Mouse (Mus musculus): ENCODE measurements around the gene S100pbp. TPM values are rescaled to one million over a fixed set of nuclear protein-coding genes. Genes with fewer than 3 reads are reported as not detected.

Gene S100pbp
- polyA plus RNA-seq, 1 experiment from 2014 or later, result 20.7 TPM

GRCm38 (mm10) chr4:129145943-129146342 is 43.6 kb downstream of the S100pbp start:
- H3K4me1 ChIP-seq (replicated peaks; ENCODE audit: control insufficient read depth, insufficient read depth, low read length), result no peaks in the 10 kb centered on the region; the same call in 1 of the 2 replicates
- DNase-seq (ENCODE audit: low spot score), result no peak
- ATAC-seq (ENCODE audit: low FRiP score), result no peak
- no peak overlapping the region for H3K27ac ChIP-seq (ENCODE audit: low read depth, low read length)
- no peak overlapping the region for H3K4me3 ChIP-seq (ENCODE audit: low read depth, low read length)
- no peaks in the 10 kb centered on the region for H3K9me3 ChIP-seq (ENCODE audit: control insufficient read depth, low read length)
- no peak overlapping the region for H3K4me2 ChIP-seq (replicated peaks; ENCODE audit: low read depth, low read length)
- H3K36me3 ChIP-seq (ENCODE audit: control insufficient read depth, insufficient read depth, low read length), result no peaks in the 10 kb centered on the region
- no peaks in the 10 kb centered on the region for H3K27me3 ChIP-seq (ENCODE audit: control insufficient read depth, insufficient read depth, low read length)
- 83% methylated on average over 4 of the region's 4 CpGs for WGBS
- no peak overlapping the region for H3K9ac ChIP-seq (ENCODE audit: low read depth, low read length)

- H3K27ac ChIP-seq (ENCODE audit: low read depth, low read length), result no peak overlapping the region
- no peaks in the 10 kb centered on the region for H3K36me3 ChIP-seq (ENCODE audit: control insufficient read depth, insufficient read depth, low read length)
- H3K4me2 ChIP-seq (replicated peaks; ENCODE audit: low read depth, low read length), result no peak overlapping the region
- DNase-seq (ENCODE audit: low spot score) (no peak), ATAC-seq (ENCODE audit: low FRiP score) (no peak)
- H3K9me3 ChIP-seq (ENCODE audit: control insufficient read depth, low read length), result no peaks in the 10 kb centered on the region
- no peaks in the 10 kb centered on the region for H3K27me3 ChIP-seq (ENCODE audit: control insufficient read depth, insufficient read depth, low read length)
- no peaks in the 10 kb centered on the region; the same call in 1 of the 2 replicates for H3K4me1 ChIP-seq (replicated peaks; ENCODE audit: control insufficient read depth, insufficient read depth, low read length)
- no peak overlapping the region for H3K9ac ChIP-seq (ENCODE audit: low read depth, low read length)
- no peak overlapping the region for H3K4me3 ChIP-seq (ENCODE audit: low read depth, low read length)
- 75% methylated on average over 4 of the region's 4 CpGs for WGBS
These were observed 44.1 kb downstream of the S100pbp start for GRCm38 (mm10) chr4:129145411-129145810.

- Histone ChIP-seq H3K9me3 (ENCODE audit: control insufficient read depth, low read length) (no peaks in the 10 kb centered on the region), H3K27me3 (ENCODE audit: control insufficient read depth, insufficient read depth, low read length) (no peaks in the 10 kb centered on the region), H3K9ac (ENCODE audit: low read depth, low read length) (no peak overlapping the region), H3K27ac (ENCODE audit: low read depth, low read length) (no peak overlapping the region), H3K4me2 (replicated peaks; ENCODE audit: low read depth, low read length) (no peak overlapping the region), H3K4me1 (replicated peaks; ENCODE audit: control insufficient read depth, insufficient read depth, low read length) (no peaks in the 10 kb centered on the region; the same call in 1 of the 2 replicates), H3K36me3 (ENCODE audit: control insufficient read depth, insufficient read depth, low read length) (no peaks in the 10 kb centered on the region), H3K4me3 (ENCODE audit: low read depth, low read length) (no peak overlapping the region)
- DNase-seq (ENCODE audit: low spot score), result no peak
- 71% methylated on average over 16 of the region's 16 CpGs for WGBS
- no peak for ATAC-seq (ENCODE audit: low FRiP score)
These were observed 44.8 kb downstream of the S100pbp start for GRCm38 (mm10) chr4:129144401-129145367.

- Histone ChIP-seq H3K4me1 (replicated peaks; ENCODE audit: control insufficient read depth, insufficient read depth, low read length) (no peaks in the 10 kb centered on the region; the same call in 1 of the 2 replicates), H3K36me3 (ENCODE audit: control insufficient read depth, insufficient read depth, low read length) (no peaks in the 10 kb centered on the region), H3K27ac (ENCODE audit: low read depth, low read length) (no peak overlapping the region), H3K27me3 (ENCODE audit: control insufficient read depth, insufficient read depth, low read length) (peaks cover under 1% of the 10 kb centered on the region), H3K4me3 (ENCODE audit: low read depth, low read length) (no peak overlapping the region), H3K9me3 (ENCODE audit: control insufficient read depth, low read length) (no peaks in the 10 kb centered on the region), H3K4me2 (replicated peaks; ENCODE audit: low read depth, low read length) (no peak overlapping the region), H3K9ac (ENCODE audit: low read depth, low read length) (no peak overlapping the region)
- DNase-seq (ENCODE audit: low spot score) (no peak), ATAC-seq (ENCODE audit: low FRiP score) (no peak)
- 88% methylated on average over 5 of the region's 5 CpGs for WGBS
These were observed 46.0 kb downstream of the S100pbp start for GRCm38 (mm10) chr4:129143509-129143908.

GRCm38 (mm10) chr4:129142439-129143045 is 47.0 kb downstream of the S100pbp start:
- Histone ChIP-seq H3K4me2 (replicated peaks; ENCODE audit: low read depth, low read length) (no peak overlapping the region), H3K4me1 (replicated peaks; ENCODE audit: control insufficient read depth, insufficient read depth, low read length) (no peaks in the 10 kb centered on the region; the same call in 1 of the 2 replicates), H3K9ac (ENCODE audit: low read depth, low read length) (no peak overlapping the region), H3K27ac (ENCODE audit: low read depth, low read length) (no peak overlapping the region), H3K9me3 (ENCODE audit: control insufficient read depth, low read length) (no peaks in the 10 kb centered on the region), H3K4me3 (ENCODE audit: low read depth, low read length) (no peak overlapping the region), H3K27me3 (ENCODE audit: control insufficient read depth, insufficient read depth, low read length) (peaks cover 11% of the 10 kb centered on the region), H3K36me3 (ENCODE audit: control insufficient read depth, insufficient read depth, low read length) (no peaks in the 10 kb centered on the region)
- no peak for DNase-seq (ENCODE audit: low spot score)
- ATAC-seq (ENCODE audit: low FRiP score), result no peak
- WGBS, result 89% methylated on average over 11 of the region's 11 CpGs

- peaks cover 17% of the 10 kb centered on the region for H3K27me3 ChIP-seq (ENCODE audit: control insufficient read depth, insufficient read depth, low read length)
- H3K9ac ChIP-seq (ENCODE audit: low read depth, low read length), result no peak overlapping the region
- no peak for ATAC-seq (ENCODE audit: low FRiP score)
- H3K9me3 ChIP-seq (ENCODE audit: control insufficient read depth, low read length), result no peaks in the 10 kb centered on the region
- H3K36me3 ChIP-seq (ENCODE audit: control insufficient read depth, insufficient read depth, low read length), result no peaks in the 10 kb centered on the region
- no peak overlapping the region for H3K4me3 ChIP-seq (ENCODE audit: low read depth, low read length)
- 82% methylated on average over 17 of the region's 17 CpGs for WGBS
- peaks cover 4% of the 10 kb centered on the region for H3K4me1 ChIP-seq (replicated peaks; ENCODE audit: control insufficient read depth, insufficient read depth, low read length)
- H3K27ac ChIP-seq (ENCODE audit: low read depth, low read length), result no peak overlapping the region
- no peak overlapping the region for H3K4me2 ChIP-seq (replicated peaks; ENCODE audit: low read depth, low read length)
- no peak for DNase-seq (ENCODE audit: low spot score)
These were observed 47.7 kb downstream of the S100pbp start for GRCm38 (mm10) chr4:129141560-129142438.

GRCm38 (mm10) chr4:129140808-129141207 is 48.7 kb downstream of the S100pbp start:
- Histone ChIP-seq H3K9me3 (ENCODE audit: control insufficient read depth, low read length) (no peaks in the 10 kb centered on the region), H3K36me3 (ENCODE audit: control insufficient read depth, insufficient read depth, low read length) (no peaks in the 10 kb centered on the region), H3K9ac (ENCODE audit: low read depth, low read length) (no peak overlapping the region), H3K4me2 (replicated peaks; ENCODE audit: low read depth, low read length) (no peak overlapping the region), H3K4me1 (replicated peaks; ENCODE audit: control insufficient read depth, insufficient read depth, low read length) (peaks cover 4% of the 10 kb centered on the region), H3K27ac (ENCODE audit: low read depth, low read length) (no peak overlapping the region), H3K4me3 (ENCODE audit: low read depth, low read length) (no peak overlapping the region), H3K27me3 (ENCODE audit: control insufficient read depth, insufficient read depth, low read length) (peaks cover 21% of the 10 kb centered on the region)
- no peak for DNase-seq (ENCODE audit: low spot score)
- ATAC-seq (ENCODE audit: low FRiP score), result no peak
- 87% methylated on average over 4 of the region's 4 CpGs for WGBS

- no peak overlapping the region for H3K27ac ChIP-seq (ENCODE audit: low read depth, low read length)
- H3K9me3 ChIP-seq (ENCODE audit: control insufficient read depth, low read length), result no peaks in the 10 kb centered on the region
- no peak overlapping the region for H3K9ac ChIP-seq (ENCODE audit: low read depth, low read length)
- DNase-seq (ENCODE audit: low spot score) (no peak), ATAC-seq (ENCODE audit: low FRiP score) (no peak)
- H3K4me1 ChIP-seq (replicated peaks; ENCODE audit: control insufficient read depth, insufficient read depth, low read length), result peaks cover 4% of the 10 kb centered on the region
- no peak overlapping the region for H3K4me3 ChIP-seq (ENCODE audit: low read depth, low read length)
- no peaks in the 10 kb centered on the region for H3K36me3 ChIP-seq (ENCODE audit: control insufficient read depth, insufficient read depth, low read length)
- peaks cover 21% of the 10 kb centered on the region for H3K27me3 ChIP-seq (ENCODE audit: control insufficient read depth, insufficient read depth, low read length)
- 84% methylated on average over 5 of the region's 5 CpGs for WGBS
- H3K4me2 ChIP-seq (replicated peaks; ENCODE audit: low read depth, low read length), result no peak overlapping the region
These were observed 49.9 kb downstream of the S100pbp start for GRCm38 (mm10) chr4:129139642-129140041.

Data from hindbrain, embryonic 11.5 days (tissue).